Mouse (Mus musculus): ENCODE measurements at regions not wholly inside any gene's neighbourhood (a gene's known extent, or its start where the extent isn't known, plus 50 kb on each side); places are given as distances from the start of the nearest gene placed in this dataset.

GRCm38 (mm10) chr5:43047316-43047715, 185.7 kb upstream of the Cpeb2 start:
- DNase-seq (ENCODE audit: low spot score in 2 of 2), result no peak

GRCm38 (mm10) chr5:43048196-43049050, 184.5 kb upstream of the Cpeb2 start:
- DNase-seq (ENCODE audit: low spot score in 2 of 2), result no peak

- no peak for DNase-seq (ENCODE audit: low spot score in 2 of 2)
Observed at GRCm38 (mm10) chr5:43049381-43050301, 183.3 kb upstream of the Cpeb2 start.

GRCm38 (mm10) chr5:43050961-43051517, 181.9 kb upstream of the Cpeb2 start:
- DNase-seq (ENCODE audit: low spot score in 2 of 2), result no peak

GRCm38 (mm10) chr5:43052668-43053067, 180.3 kb upstream of the Cpeb2 start:
- no peak for DNase-seq (ENCODE audit: low spot score in 2 of 2)

GRCm38 (mm10) chr5:43054586-43054985, 178.4 kb upstream of the Cpeb2 start:
- no peak for DNase-seq (ENCODE audit: low spot score in 2 of 2)

GRCm38 (mm10) chr5:43055111-43055710, 177.8 kb upstream of the Cpeb2 start:
- no peak for DNase-seq (ENCODE audit: low spot score in 2 of 2)

GRCm38 (mm10) chr5:43056486-43056885, 176.5 kb upstream of the Cpeb2 start:
- no peak for DNase-seq (ENCODE audit: low spot score in 2 of 2)

- no peak for DNase-seq (ENCODE audit: low spot score in 2 of 2)
Observed at GRCm38 (mm10) chr5:43061243-43061642, 171.7 kb upstream of the Cpeb2 start.

GRCm38 (mm10) chr5:43061797-43062391, 171.1 kb upstream of the Cpeb2 start:
- no peak for DNase-seq (ENCODE audit: low spot score in 2 of 2)

- DNase-seq (ENCODE audit: low spot score in 2 of 2), result no peak
Observed at GRCm38 (mm10) chr5:43062499-43062898, 170.5 kb upstream of the Cpeb2 start.

GRCm38 (mm10) chr5:43063386-43063785, 169.6 kb upstream of the Cpeb2 start:
- no peak for DNase-seq (ENCODE audit: low spot score in 2 of 2)

- no peak for DNase-seq (ENCODE audit: low spot score in 2 of 2)
Observed at GRCm38 (mm10) chr5:43071541-43071940, 161.4 kb upstream of the Cpeb2 start.

GRCm38 (mm10) chr5:43072340-43072739, 160.6 kb upstream of the Cpeb2 start:
- no peak for DNase-seq (ENCODE audit: low spot score in 2 of 2)

GRCm38 (mm10) chr5:43074536-43074935, 158.4 kb upstream of the Cpeb2 start:
- DNase-seq (ENCODE audit: low spot score in 2 of 2), result no peak

GRCm38 (mm10) chr5:43080252-43080651, 152.7 kb upstream of the Cpeb2 start:
- no peak for DNase-seq (ENCODE audit: low spot score in 2 of 2)

GRCm38 (mm10) chr5:43081561-43082534, 151.1 kb upstream of the Cpeb2 start:
- no peak for DNase-seq (ENCODE audit: low spot score in 2 of 2)

- no peak for DNase-seq (ENCODE audit: low spot score in 2 of 2)
Observed at GRCm38 (mm10) chr5:43087077-43087476, 145.9 kb upstream of the Cpeb2 start.

- no peak for DNase-seq (ENCODE audit: low spot score in 2 of 2)
Observed at GRCm38 (mm10) chr5:43087907-43088387, 145.0 kb upstream of the Cpeb2 start.

Measured in layer of hippocampus, postnatal 14 days (tissue).